Mouse (Mus musculus) midbrain, embryonic 13.5 days (tissue): ENCODE measurements at regions not wholly inside any gene's neighbourhood (a gene's known extent, or its start where the extent isn't known, plus 50 kb on each side); places are given as distances from the start of the nearest gene placed in this dataset.
A peak's percentile ranks its signal among the peaks of the same experiment; 100 is the strongest.

Experiments used
- ATAC-seq: fragments of 200-750 bp; cut with Nextera tagmentation; 2 replicates; pipeline ENCODE4 v1.8.0; 2017; ENCODE audit warnings: mild to moderate bottlenecking, moderate TSS enrichment, moderate library complexity
- H3K27ac ChIP-seq: fragments of 300-500 bp; sonication (generic); 2 replicates; pipeline ENCODE4 v1.5.1; 2015; ENCODE audit warnings: inconsistent platforms, mild to moderate bottlenecking, moderate library complexity
- H3K27me3 ChIP-seq: fragments of 300-500 bp; sonication (generic); 2 replicates; pipeline ENCODE4 v1.6.1; 2015; ENCODE audit warnings: mild to moderate bottlenecking, inconsistent platforms
- H3K36me3 ChIP-seq: fragments of 300-500 bp; sonication (generic); 2 replicates; pipeline ENCODE4 v1.6.1; 2015; ENCODE audit warnings: mild to moderate bottlenecking, inconsistent platforms
- H3K4me1 ChIP-seq: fragments of 300-500 bp; sonication (generic); replicated peaks from 2 replicates; pipeline ENCODE4 v1.6.1; 2015; ENCODE audit warnings: inconsistent platforms
- H3K4me2 ChIP-seq: fragments of 300-500 bp; sonication (generic); replicated peaks from 2 replicates; pipeline ENCODE4 v1.6.1; 2015; ENCODE audit warnings: moderate library complexity, mild to moderate bottlenecking, inconsistent platforms
- H3K4me3 ChIP-seq: fragments of 300-500 bp; sonication (generic); replicated peaks from 2 replicates; pipeline ENCODE4 v1.5.1; 2015; ENCODE audit warnings: mild to moderate bottlenecking, inconsistent platforms
- H3K9ac ChIP-seq: fragments of 300-500 bp; sonication (generic); replicated peaks from 2 replicates; pipeline ENCODE4 v1.6.1; 2015; ENCODE audit warnings: mild to moderate bottlenecking, inconsistent platforms
- H3K9me3 ChIP-seq: fragments of 300-500 bp; sonication (generic); 2 replicates; pipeline ENCODE4 v1.6.1; 2016; ENCODE audit warnings: mild to moderate bottlenecking, inconsistent platforms
- WGBS: fragments of 180-500 bp; shearing (Covaris S2); methylation state at CpG from one replicate; pipeline ENCODE4 v1.1.7; 2015; 5-methylcytosine and 5-hydroxymethylcytosine counted together

DNA sequence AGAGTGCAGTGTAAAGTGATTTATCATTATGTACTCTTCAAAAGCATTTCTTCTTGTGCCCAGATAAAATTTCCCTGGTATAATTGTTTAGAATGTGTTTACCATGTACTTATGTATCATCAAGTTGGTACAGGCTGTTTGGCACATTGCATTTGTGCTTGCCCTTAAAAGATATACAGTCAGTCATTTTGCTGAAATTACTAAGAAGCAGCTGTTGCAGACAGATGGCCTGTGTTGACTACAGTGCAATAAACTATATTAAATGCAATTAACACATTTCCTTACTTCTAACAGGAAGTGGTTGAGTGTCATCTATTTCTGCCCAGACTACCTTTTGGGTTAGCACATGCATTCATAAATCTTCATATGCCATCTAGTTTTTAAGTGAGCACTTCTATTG is 954.9 kb upstream of the 4931408C20Rik start:
- no peak for ATAC-seq
- Histone ChIP-seq H3K4me3 (no peak overlapping the region), H3K9ac (no peak overlapping the region), H3K4me2 (no peak overlapping the region), H3K9me3 (no peaks in the 10 kb centered on the region), H3K27me3 (no peaks in the 10 kb centered on the region), H3K4me1 (no peaks in the 10 kb centered on the region), H3K36me3 (no peaks in the 10 kb centered on the region), H3K27ac (no peak overlapping the region)

DNA sequence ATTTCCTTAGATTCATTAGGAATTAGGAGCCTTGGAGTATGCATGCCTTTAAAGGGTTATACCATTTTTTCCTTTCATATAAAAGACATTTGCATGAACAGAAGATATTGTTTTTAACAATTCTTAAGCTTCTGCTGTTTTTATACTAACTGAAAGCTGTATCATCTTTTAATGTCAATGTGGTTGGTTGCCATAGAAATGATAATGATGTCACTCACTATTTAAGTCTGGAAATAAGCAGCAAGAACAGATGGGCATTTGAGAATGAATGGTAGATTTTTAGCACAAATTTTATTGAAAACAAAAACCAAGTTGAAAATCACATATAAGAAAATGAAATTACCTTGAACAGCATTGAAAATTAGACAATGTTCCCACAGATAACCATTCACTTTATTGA is 941.8 kb upstream of the 4931408C20Rik start:
- Histone ChIP-seq H3K27ac (no peak overlapping the region), H3K4me2 (no peak overlapping the region), H3K4me3 (no peak overlapping the region), H3K9me3 (no peaks in the 10 kb centered on the region), H3K9ac (no peak overlapping the region), H3K27me3 (no peaks in the 10 kb centered on the region), H3K4me1 (no peaks in the 10 kb centered on the region), H3K36me3 (no peaks in the 10 kb centered on the region)
- no peak for ATAC-seq

DNA sequence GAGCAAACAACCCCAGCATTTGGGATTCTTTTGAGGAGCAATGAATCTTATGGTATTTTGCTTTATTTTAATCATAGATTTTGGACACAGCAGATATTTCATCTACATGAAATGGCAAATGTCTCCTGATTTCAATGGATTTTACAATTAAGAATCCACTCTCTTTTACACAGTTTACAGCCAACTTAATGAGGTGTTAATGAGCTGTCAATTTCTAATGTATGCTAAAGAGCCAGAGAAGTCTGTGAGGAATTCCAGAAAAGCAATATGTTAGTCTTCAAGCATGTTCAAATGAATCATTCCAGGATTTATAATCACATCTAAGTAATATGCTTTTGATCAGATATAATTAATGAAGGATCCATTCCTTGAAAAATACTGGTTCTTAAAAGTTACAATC is 929.0 kb upstream of the 4931408C20Rik start:
- Histone ChIP-seq H3K36me3 (no peaks in the 10 kb centered on the region), H3K4me3 (no peak overlapping the region), H3K9me3 (no peaks in the 10 kb centered on the region), H3K27ac (no peak overlapping the region), H3K27me3 (no peaks in the 10 kb centered on the region), H3K4me1 (no peaks in the 10 kb centered on the region), H3K4me2 (no peak overlapping the region), H3K9ac (no peak overlapping the region)
- ATAC-seq, result no peak

DNA sequence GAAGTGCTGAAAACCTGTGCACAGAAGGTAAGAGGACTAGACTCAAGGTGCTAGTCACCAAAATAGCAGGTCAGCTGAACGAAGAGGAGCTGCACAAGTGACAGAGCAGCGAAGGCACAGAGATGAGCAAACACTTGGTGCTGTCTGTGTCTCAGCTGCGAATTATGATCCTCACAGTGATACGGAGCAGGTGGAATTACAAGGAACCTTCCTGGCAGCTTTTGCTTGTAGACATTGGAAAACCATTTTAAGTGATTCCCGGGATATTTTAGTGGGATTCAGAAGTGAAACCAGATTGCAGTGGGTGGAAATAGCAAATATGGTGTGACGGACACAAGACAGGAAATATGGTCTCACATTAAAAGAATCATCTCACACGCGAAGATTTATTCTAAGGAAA is 921.3 kb upstream of the 4931408C20Rik start:
- H3K27ac ChIP-seq, result no peak overlapping the region
- no peaks in the 10 kb centered on the region for H3K36me3 ChIP-seq
- H3K4me2 ChIP-seq, result no peak overlapping the region
- no peak overlapping the region for H3K4me3 ChIP-seq
- H3K9ac ChIP-seq, result no peak overlapping the region
- no peaks in the 10 kb centered on the region for H3K4me1 ChIP-seq
- no peaks in the 10 kb centered on the region for H3K27me3 ChIP-seq
- no peaks in the 10 kb centered on the region for H3K9me3 ChIP-seq
- ATAC-seq, result no peak
- WGBS, result 84% methylated on average over 8 of the region's 8 CpGs

DNA sequence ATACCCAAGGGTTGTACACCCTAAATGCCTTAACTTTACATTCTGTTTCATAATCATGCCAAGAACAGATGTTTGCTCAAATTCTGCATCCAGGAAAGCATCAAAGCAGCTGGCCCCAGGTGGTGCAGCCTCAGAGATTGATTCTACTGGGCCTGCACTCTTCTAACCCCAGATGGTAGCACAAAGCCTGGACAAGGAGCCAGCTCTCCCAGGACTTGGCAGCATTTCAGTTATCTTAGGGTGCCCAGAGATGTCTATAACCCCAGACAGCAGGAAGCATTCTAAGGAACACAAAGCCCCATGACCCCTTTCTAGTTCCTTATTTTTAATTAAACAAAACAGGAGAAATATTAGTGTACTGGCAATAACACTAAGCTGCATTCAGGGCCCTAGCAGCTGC is 891.5 kb upstream of the 4931408C20Rik start:
- H3K4me2 ChIP-seq, result no peak overlapping the region
- no peak overlapping the region for H3K27ac ChIP-seq
- no peaks in the 10 kb centered on the region for H3K4me1 ChIP-seq
- no peak overlapping the region for H3K4me3 ChIP-seq
- no peaks in the 10 kb centered on the region for H3K9me3 ChIP-seq
- peak; percentile 40; the same call in 1 of the 2 replicates for ATAC-seq
- H3K36me3 ChIP-seq, result no peaks in the 10 kb centered on the region
- H3K27me3 ChIP-seq, result no peaks in the 10 kb centered on the region
- H3K9ac ChIP-seq, result no peak overlapping the region

DNA sequence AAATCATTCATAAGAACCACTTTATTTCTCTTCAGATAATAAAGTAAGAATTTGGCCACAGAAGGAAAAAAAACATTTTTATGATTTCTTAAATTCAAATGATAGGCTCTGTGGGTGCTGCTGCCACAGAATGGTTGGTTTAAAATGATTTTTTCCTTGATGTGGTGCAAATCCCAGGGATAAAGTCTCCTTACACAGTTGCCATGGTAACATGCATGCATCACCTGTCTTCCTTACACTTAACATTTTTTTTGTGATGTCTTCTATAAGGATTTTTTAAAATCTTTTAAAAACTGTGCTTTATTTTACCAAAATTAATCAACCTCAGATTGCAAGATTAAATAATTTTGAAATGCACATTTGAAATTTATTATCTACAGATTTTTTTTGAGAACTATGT is 872.2 kb upstream of the 4931408C20Rik start:
- Histone ChIP-seq H3K4me2 (no peak overlapping the region), H3K36me3 (no peaks in the 10 kb centered on the region), H3K27ac (no peak overlapping the region), H3K4me1 (no peaks in the 10 kb centered on the region), H3K27me3 (no peaks in the 10 kb centered on the region), H3K9ac (no peak overlapping the region), H3K4me3 (no peak overlapping the region), H3K9me3 (no peaks in the 10 kb centered on the region)
- ATAC-seq, result no peak

DNA sequence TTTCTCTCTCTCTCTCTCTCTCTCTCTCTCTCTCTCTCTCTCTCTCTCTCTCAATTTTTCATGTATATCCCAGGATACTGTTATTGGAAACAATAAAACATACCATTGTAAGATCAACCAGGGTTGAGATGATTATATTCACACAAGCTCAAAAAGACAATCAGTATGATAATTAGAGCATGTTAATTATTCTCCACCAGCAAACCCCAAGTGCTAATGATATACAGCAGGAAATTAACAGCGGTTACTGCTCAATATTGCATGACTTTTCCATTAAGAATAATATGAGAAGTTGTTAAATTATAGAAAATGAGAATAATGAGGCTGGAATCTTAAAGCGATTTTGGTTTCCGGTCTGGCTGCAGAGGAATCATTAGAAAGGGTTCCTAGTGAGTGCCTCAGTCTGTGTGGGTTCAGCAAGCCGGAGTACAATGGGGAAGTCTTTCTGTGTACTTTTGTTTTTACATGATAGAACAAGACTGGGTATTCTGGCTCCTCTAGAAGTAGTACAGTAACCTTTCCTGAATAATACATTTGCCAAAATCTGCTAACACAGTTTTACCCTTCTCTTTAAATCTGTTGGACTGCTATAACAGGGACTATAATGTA is 823.6 kb upstream of the 4931408C20Rik start:
- Histone ChIP-seq H3K4me1 (no peaks in the 10 kb centered on the region), H3K4me3 (no peak overlapping the region), H3K36me3 (no peaks in the 10 kb centered on the region), H3K27me3 (no peaks in the 10 kb centered on the region), H3K4me2 (no peak overlapping the region), H3K27ac (no peak overlapping the region; the same call in 1 of the 2 replicates), H3K9me3 (no peaks in the 10 kb centered on the region), H3K9ac (no peak overlapping the region)
- 75% methylated on average over 4 of the region's 4 CpGs for WGBS
- ATAC-seq, result no peak

DNA sequence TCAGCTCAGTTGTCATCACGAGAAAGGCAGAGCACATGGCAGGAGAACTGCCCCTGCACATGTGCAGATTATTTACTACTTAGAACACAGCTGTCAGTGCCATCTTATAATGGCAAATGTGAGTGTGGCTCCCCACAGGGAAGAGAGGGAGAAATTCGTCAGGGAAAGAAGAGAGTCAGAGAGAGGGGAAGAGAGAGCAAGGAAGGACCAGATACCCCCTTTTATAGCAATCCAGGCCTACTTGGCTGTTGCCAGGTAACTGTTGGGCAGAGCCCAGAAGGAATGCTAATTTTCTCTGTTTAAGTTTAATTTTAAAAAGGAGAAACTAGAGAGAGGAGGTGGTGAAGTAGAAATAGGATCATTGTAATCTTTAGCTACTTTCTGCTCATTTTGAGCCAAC is 816.5 kb upstream of the 4931408C20Rik start:
- H3K4me3 ChIP-seq, result no peak overlapping the region
- H3K4me2 ChIP-seq, result no peak overlapping the region
- H3K9me3 ChIP-seq, result no peaks in the 10 kb centered on the region
- H3K36me3 ChIP-seq, result no peaks in the 10 kb centered on the region
- ATAC-seq, result no peak
- no peak overlapping the region for H3K9ac ChIP-seq
- 37% methylated on average over 2 of the region's 2 CpGs for WGBS
- H3K27me3 ChIP-seq, result no peaks in the 10 kb centered on the region
- no peaks in the 10 kb centered on the region for H3K4me1 ChIP-seq
- no peak overlapping the region for H3K27ac ChIP-seq

DNA sequence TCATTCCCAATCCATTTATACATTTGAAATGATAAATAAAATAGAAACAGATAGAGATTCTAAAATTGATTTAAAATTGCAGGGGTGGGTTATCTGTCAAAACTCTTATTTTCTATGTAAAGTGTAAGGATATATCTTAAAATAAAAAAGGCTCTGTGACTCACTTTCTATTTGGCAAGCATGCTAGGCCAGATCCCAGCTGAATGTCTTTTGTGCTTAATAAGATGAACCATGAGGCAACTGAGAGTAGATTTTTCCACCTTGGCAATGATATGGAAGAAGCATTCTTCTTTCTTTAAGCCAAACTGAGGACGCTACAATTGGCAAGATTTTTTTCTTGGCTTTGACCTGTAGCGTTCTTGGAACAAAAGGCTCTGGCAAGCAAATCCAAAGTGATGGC is 791.7 kb upstream of the 4931408C20Rik start:
- Histone ChIP-seq H3K9me3 (no peaks in the 10 kb centered on the region), H3K4me1 (no peaks in the 10 kb centered on the region), H3K9ac (no peak overlapping the region), H3K4me2 (no peak overlapping the region), H3K36me3 (no peaks in the 10 kb centered on the region), H3K27me3 (no peaks in the 10 kb centered on the region), H3K27ac (no peak overlapping the region), H3K4me3 (no peak overlapping the region)
- ATAC-seq, result no peak
- WGBS, result 75% methylated on average over 2 of the region's 2 CpGs

DNA sequence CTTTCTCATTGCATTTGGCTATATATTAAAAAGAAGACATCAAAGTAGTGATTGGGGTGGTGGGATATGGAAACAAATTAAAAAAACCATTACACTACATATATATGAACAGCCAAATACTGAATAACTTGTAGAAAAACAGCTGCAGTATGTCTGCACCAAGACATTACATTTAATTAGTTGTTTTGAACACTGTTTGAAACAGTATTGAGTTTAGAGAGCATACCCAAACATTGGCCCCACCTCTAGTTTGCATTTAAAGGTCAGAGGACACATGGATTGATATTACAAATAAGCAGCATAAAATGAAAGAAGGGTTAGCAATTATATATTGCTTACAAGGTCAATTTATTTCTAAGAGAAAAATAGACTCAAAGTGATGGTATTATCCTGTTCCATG is 758.8 kb upstream of the 4931408C20Rik start:
- H3K27ac ChIP-seq, result no peak overlapping the region
- no peak for ATAC-seq
- no peaks in the 10 kb centered on the region for H3K4me1 ChIP-seq
- H3K9me3 ChIP-seq, result no peaks in the 10 kb centered on the region
- H3K9ac ChIP-seq, result no peak overlapping the region
- no peak overlapping the region for H3K4me3 ChIP-seq
- no peak overlapping the region for H3K4me2 ChIP-seq
- no peaks in the 10 kb centered on the region for H3K36me3 ChIP-seq
- H3K27me3 ChIP-seq, result no peaks in the 10 kb centered on the region
